Mouse (Mus musculus) lung, embryonic 15.5 days (tissue): ENCODE measurements around the gene Gp5. TPM values are rescaled to one million over a fixed set of nuclear protein-coding genes. Genes with fewer than 3 reads are reported as not detected.

Experiments
- ATAC-seq: fragments of 200-750 bp; cut with Nextera tagmentation; 2 replicates; pipeline ENCODE4 v1.8.0; 2017; ENCODE audit warnings: moderate number of reproducible peaks, borderline replicate concordance; ENCODE audit not compliant: low FRiP score, low TSS enrichment; ENCODE audit errors: extremely low read depth
- H3K27ac ChIP-seq: fragments of 300-500 bp; sonication (generic); 2 replicates; pipeline ENCODE4 v1.5.1; 2015; ENCODE audit warnings: moderate library complexity, mild to moderate bottlenecking, inconsistent platforms
- H3K27me3 ChIP-seq: fragments of 300-500 bp; sonication (generic); 2 replicates; pipeline ENCODE4 v1.6.1; 2015; ENCODE audit warnings: inconsistent platforms
- H3K36me3 ChIP-seq: fragments of 300-500 bp; sonication (generic); 2 replicates; pipeline ENCODE4 v1.6.1; 2015; ENCODE audit warnings: inconsistent platforms
- H3K4me1 ChIP-seq: fragments of 300-500 bp; sonication (generic); 2 replicates; pipeline ENCODE4 v1.6.1; 2015; ENCODE audit warnings: inconsistent platforms
- H3K4me2 ChIP-seq: fragments of 300-500 bp; sonication (generic); 2 replicates; pipeline ENCODE4 v1.6.1; 2015; ENCODE audit warnings: inconsistent platforms, mild to moderate bottlenecking, moderate library complexity
- H3K4me3 ChIP-seq: fragments of 300-500 bp; sonication (generic); 2 replicates; pipeline ENCODE4 v1.5.1; 2015; ENCODE audit warnings: mild to moderate bottlenecking, inconsistent platforms
- H3K9ac ChIP-seq: fragments of 300-500 bp; sonication (generic); 2 replicates; pipeline ENCODE4 v1.6.1; 2015; ENCODE audit warnings: inconsistent platforms
- H3K9me3 ChIP-seq: fragments of 300-500 bp; sonication (generic); 2 replicates; pipeline ENCODE4 v1.6.1; 2016; ENCODE audit warnings: inconsistent platforms
- WGBS: fragments of 180-500 bp; shearing (Covaris S2); methylation state at CpG from one replicate; pipeline ENCODE4 v1.1.7; 2015; 5-methylcytosine and 5-hydroxymethylcytosine counted together
- polyA plus RNA-seq: library from polyadenylated mRNA; unstranded; fragments of >200 nt; fragmentation: Nextera tagmentation; extraction: Ambion mirVana; gene quantifications from 2 replicates; pipeline ENCODE4 v1.2.1, GENCODE M21; 2015

Gp5 gene
- polyA plus RNA-seq, 1 experiment from 2014 or later: 2.5 TPM

GRCm38 (mm10) chr16:30260012-30260635, 50.5 kb downstream of the Gp5 start:
- Histone ChIP-seq H3K27ac (no peak overlapping the region), H3K9me3 (no peaks in the 10 kb centered on the region), H3K4me3 (no peak overlapping the region), H3K4me1 (no peaks in the 10 kb centered on the region), H3K9ac (no peak overlapping the region), H3K36me3 (no peaks in the 10 kb centered on the region), H3K4me2 (no peak overlapping the region), H3K27me3 (no peaks in the 10 kb centered on the region; the same call in 1 of the 2 replicates)
- ATAC-seq: no peak
- WGBS: 82% methylated on average over 15 of the region's 15 CpGs

- Histone ChIP-seq H3K9me3 (no peaks in the 10 kb centered on the region), H3K27ac (no peak overlapping the region), H3K4me3 (no peak overlapping the region), H3K4me1 (no peaks in the 10 kb centered on the region), H3K36me3 (no peaks in the 10 kb centered on the region), H3K9ac (no peak overlapping the region), H3K27me3 (no peaks in the 10 kb centered on the region; the same call in 1 of the 2 replicates), H3K4me2 (no peak overlapping the region)
- 66% methylated on average over 10 of the region's 10 CpGs for WGBS
- ATAC-seq: no peak
These were observed 51.1 kb downstream of the Gp5 start for GRCm38 (mm10) chr16:30259444-30259843.

GRCm38 (mm10) chr16:30258441-30258840, 52.1 kb downstream of the Gp5 start:
- 84% methylated on average over 7 of the region's 7 CpGs for WGBS
- no peak for ATAC-seq
- Histone ChIP-seq H3K4me2 (no peak overlapping the region), H3K36me3 (no peaks in the 10 kb centered on the region), H3K9me3 (no peaks in the 10 kb centered on the region), H3K27me3 (no peaks in the 10 kb centered on the region; the same call in 1 of the 2 replicates), H3K27ac (no peak overlapping the region), H3K4me3 (no peak overlapping the region), H3K4me1 (no peaks in the 10 kb centered on the region), H3K9ac (no peak overlapping the region)

- no peaks in the 10 kb centered on the region; the same call in 1 of the 2 replicates for H3K27me3 ChIP-seq
- ATAC-seq: no peak
- H3K4me1 ChIP-seq: no peaks in the 10 kb centered on the region
- H3K9me3 ChIP-seq: no peaks in the 10 kb centered on the region
- 61% methylated on average over 9 of the region's 9 CpGs for WGBS
- no peak overlapping the region for H3K27ac ChIP-seq
- H3K4me3 ChIP-seq: no peak overlapping the region
- H3K4me2 ChIP-seq: no peak overlapping the region
- H3K9ac ChIP-seq: no peak overlapping the region
- no peaks in the 10 kb centered on the region for H3K36me3 ChIP-seq
These were observed 52.9 kb downstream of the Gp5 start for GRCm38 (mm10) chr16:30257718-30258117.

Other genes starting within 250 kb of the Gp5 start
- 47.1 and 49.2 TPM in 2 replicates for gene Hes1, start 246.4 kb downstream of the Gp5 start, polyA plus RNA-seq
- 0.04 TPM in 1 of 2 replicates, not detected in the other for gene Cpn2, start 43.3 kb downstream of the Gp5 start, polyA plus RNA-seq
- 0.29 and 0.34 TPM in 2 replicates for gene Lrrc15, start 27.5 kb downstream of the Gp5 start, polyA plus RNA-seq
- gene Atp13a3, start 95.2 kb upstream of the Gp5 start, polyA plus RNA-seq: 12.4 and 13.5 TPM in 2 replicates
- 24.6 and 26.4 TPM in 2 replicates for gene Tmem44, start 240.1 kb upstream of the Gp5 start, polyA plus RNA-seq